Mouse (Mus musculus): ENCODE data around the gene Hspb11.

DNA sequence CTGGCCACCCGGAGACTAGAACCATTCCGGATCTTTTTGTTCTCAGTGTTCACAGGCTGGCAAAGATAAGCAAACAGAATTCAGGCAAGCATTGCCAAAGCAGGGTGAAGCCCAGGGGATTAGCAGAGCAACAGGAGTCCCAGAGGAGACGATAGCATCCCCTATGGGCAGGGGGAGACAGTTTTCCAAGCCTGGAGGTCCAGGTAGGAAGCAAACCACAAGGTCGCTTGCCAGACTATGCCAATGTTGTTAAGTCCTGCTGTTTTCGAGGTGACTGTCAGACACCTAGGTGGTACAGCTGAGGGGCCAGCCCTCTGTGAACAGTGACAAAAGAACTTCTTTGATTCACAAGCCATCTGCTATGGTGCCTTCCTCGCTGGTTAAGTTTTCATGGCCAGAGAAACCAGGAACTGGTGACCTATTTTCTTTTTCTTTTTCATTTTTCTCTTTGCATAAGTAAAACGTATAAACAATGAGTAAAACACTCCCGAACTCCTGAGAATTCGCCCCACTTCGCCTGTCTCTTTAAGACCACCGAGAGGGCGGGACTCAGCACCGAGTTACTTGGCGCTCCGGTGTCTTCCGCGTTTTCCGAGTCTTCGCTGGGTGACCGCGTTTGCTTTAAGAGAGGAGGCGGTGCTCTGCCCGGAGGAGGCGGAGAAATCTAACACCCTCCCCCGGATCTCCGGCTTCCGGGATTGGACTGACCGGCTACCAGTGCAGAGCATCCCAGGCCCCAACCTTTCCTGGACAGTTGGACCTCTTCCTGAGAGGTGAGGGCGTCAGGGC, 60.5 kb downstream of the Hspb11 start, which contains the start of gene Yipf1:
- TF ChIP-seq POLR2A (IDR thresholded peaks at IDR 0.05; ENCODE audit: extremely low read depth, insufficient read depth, low read length) (peak; percentile 73; the same call in 1 of the 2 replicates), CTCF (IDR thresholded peaks at IDR 0.05; ENCODE audit: extremely low read depth, insufficient read depth, low read length) (peak; percentile 17; the same call in 1 of the 2 replicates)

Measured in cortical plate, adult 2 months (tissue).